Mouse (Mus musculus) liver, embryonic 16.5 days (tissue): ENCODE measurements around the gene Phf2. TPM values are rescaled to one million over a fixed set of nuclear protein-coding genes. Genes with fewer than 3 reads are reported as not detected.
A peak's percentile ranks its signal among the peaks of the same experiment; 100 is the strongest.

Source experiments
- ATAC-seq: fragments of 200-750 bp; cut with Nextera tagmentation; 2 replicates; pipeline ENCODE4 v1.8.0; 2017; ENCODE audit warnings: low read depth, mild to moderate bottlenecking, moderate number of reproducible peaks, moderate library complexity
- H3K27ac ChIP-seq: fragments of 300-500 bp; sonication (generic); 2 replicates; pipeline ENCODE4 v1.5.1; 2014; ENCODE audit warnings: mild to moderate bottlenecking, low read length
- H3K27me3 ChIP-seq: fragments of 300-500 bp; sonication (generic); 2 replicates; pipeline ENCODE4 v1.6.1; 2014; ENCODE audit warnings: low read depth, low read length, mixed read lengths; ENCODE audit not compliant: control insufficient read depth, insufficient read depth
- H3K36me3 ChIP-seq: fragments of 300-500 bp; sonication (generic); 2 replicates; pipeline ENCODE4 v1.6.1; 2014; ENCODE audit warnings: mild to moderate bottlenecking; ENCODE audit not compliant: control insufficient read depth, insufficient read depth
- H3K4me1 ChIP-seq: fragments of 300-500 bp; sonication (generic); 2 replicates; pipeline ENCODE4 v1.6.1; 2014; ENCODE audit warnings: low read depth, low read length, mixed read lengths; ENCODE audit not compliant: control insufficient read depth
- H3K4me2 ChIP-seq: fragments of 300-500 bp; sonication (generic); 2 replicates; pipeline ENCODE4 v1.6.1; 2014; ENCODE audit warnings: low read depth, low read length, mixed read lengths
- H3K4me3 ChIP-seq: fragments of 300-500 bp; sonication (generic); 2 replicates; pipeline ENCODE4 v1.5.1; 2014; ENCODE audit warnings: low read depth, mild to moderate bottlenecking, low read length
- H3K9ac ChIP-seq: fragments of 300-500 bp; sonication (generic); 2 replicates; pipeline ENCODE4 v1.6.1; 2014; ENCODE audit warnings: low read depth, low read length
- H3K9me3 ChIP-seq: fragments of 300-500 bp; sonication (generic); replicated peaks from 2 replicates; pipeline ENCODE4 v1.6.1; 2016; ENCODE audit warnings: low read length; ENCODE audit not compliant: control insufficient read depth
- WGBS: fragments of 180-500 bp; shearing (Covaris S2); extraction: QIAGEN DNeasy Blood & Tissue Kit; methylation state at CpG from one replicate; pipeline ENCODE4 v1.1.7; 2014; ENCODE audit not compliant: insufficient replicate concordance; 5-methylcytosine and 5-hydroxymethylcytosine counted together
- polyA plus RNA-seq: library from polyadenylated mRNA; unstranded; fragments of >200 nt; fragmentation: Nextera tagmentation; extraction: Ambion mirVana; gene quantifications from 2 replicates; pipeline ENCODE4 v1.2.1, GENCODE M21; 2015

Gene Phf2
- polyA plus RNA-seq = 1.7 TPM in 2 replicates

- Histone ChIP-seq H3K9me3 (no peaks in the 10 kb centered on the region), H3K4me2 (peak within 1 kb of the TSS; percentile 86), H3K4me1 (peaks cover 25% of the 10 kb centered on the region), H3K27me3 (no peaks in the 10 kb centered on the region), H3K9ac (peak within 1 kb of the TSS; percentile 93), H3K36me3 (no peaks in the 10 kb centered on the region), H3K4me3 (peak within 1 kb of the TSS; percentile 81), H3K27ac (peak within 1 kb of the TSS; percentile 82)
- ATAC-seq = peak; percentile 54
- under 1% methylated on average over 84 of the region's 117 CpGs for WGBS
Measured at GRCm38 (mm10) chr13:48870771-48871731, at the start of gene Phf2. Phf2 (minus strand) TSS chr13:48871119.

DNA sequence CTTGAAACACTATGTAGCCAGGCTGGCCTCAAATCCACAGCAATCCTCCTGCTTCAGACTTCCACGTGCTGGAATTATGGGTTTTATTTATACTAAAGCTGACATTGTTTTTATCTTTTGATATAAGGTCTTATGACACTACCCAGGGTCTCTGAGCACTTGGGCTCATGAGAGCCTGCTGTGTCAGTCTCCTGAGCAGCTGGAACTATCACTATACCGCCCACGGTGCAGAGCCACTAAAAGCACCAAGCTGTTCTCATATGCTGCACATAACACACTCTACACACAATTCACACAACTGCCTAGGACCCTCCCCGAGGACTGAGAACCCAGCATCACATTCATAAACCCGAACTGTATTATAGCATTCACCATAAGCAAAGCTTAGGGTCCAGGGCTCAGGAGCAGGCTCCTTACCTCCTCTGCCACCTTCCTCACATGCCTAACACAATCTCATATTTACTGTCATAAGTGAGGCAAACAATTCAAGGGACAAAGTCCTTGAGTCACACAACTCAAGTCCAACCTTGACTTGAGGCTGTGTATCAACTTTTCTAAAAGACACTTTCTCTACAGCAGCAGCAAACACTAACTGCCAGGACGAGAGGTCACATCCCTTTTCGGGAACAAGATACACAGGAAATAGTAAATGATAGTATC, 49.0 kb upstream of the Phf2 start:
- no peak for ATAC-seq
- peaks cover 7% of the 10 kb centered on the region for H3K4me1 ChIP-seq
- H3K27me3 ChIP-seq = no peaks in the 10 kb centered on the region
- H3K9me3 ChIP-seq = no peaks in the 10 kb centered on the region
- H3K9ac ChIP-seq = no peak overlapping the region
- 70% methylated on average over 7 of the region's 7 CpGs for WGBS
- peaks cover 28% of the 10 kb centered on the region for H3K36me3 ChIP-seq
- no peak overlapping the region for H3K4me3 ChIP-seq
- H3K4me2 ChIP-seq = no peak overlapping the region
- no peak overlapping the region for H3K27ac ChIP-seq

- H3K36me3 ChIP-seq = peaks cover 43% of the 10 kb centered on the region
- H3K27me3 ChIP-seq = no peaks in the 10 kb centered on the region
- no peaks in the 10 kb centered on the region for H3K9me3 ChIP-seq
Measured at GRCm38 (mm10) chr13:48917113-48917599, 46.2 kb upstream of the Phf2 start.

GRCm38 (mm10) chr13:48913680-48914079, 42.8 kb upstream of the Phf2 start:
- Histone ChIP-seq H3K27ac (no peak overlapping the region), H3K4me1 (no peaks in the 10 kb centered on the region; the same call in 1 of the 2 replicates), H3K36me3 (peaks cover 45% of the 10 kb centered on the region), H3K9me3 (no peaks in the 10 kb centered on the region), H3K9ac (no peak overlapping the region), H3K4me3 (no peak overlapping the region), H3K4me2 (no peak overlapping the region), H3K27me3 (no peaks in the 10 kb centered on the region)
- ATAC-seq = no peak
- 82% methylated on average over 1 of the region's 1 CpGs for WGBS

More at GRCm38 (mm10) chr13:48917113-48917599, 46.2 kb upstream of the Phf2 start:
- H3K9ac ChIP-seq = no peak overlapping the region
- no peak overlapping the region for H3K4me3 ChIP-seq
- H3K27ac ChIP-seq = no peak overlapping the region
- no peak overlapping the region for H3K4me2 ChIP-seq
- no peak for ATAC-seq
- peaks cover 7% of the 10 kb centered on the region for H3K4me1 ChIP-seq
- 77% methylated on average over 3 of the region's 3 CpGs for WGBS

- Histone ChIP-seq H3K9ac (no peak overlapping the region), H3K36me3 (peaks cover 50% of the 10 kb centered on the region), H3K9me3 (no peaks in the 10 kb centered on the region), H3K27me3 (no peaks in the 10 kb centered on the region), H3K4me1 (no peaks in the 10 kb centered on the region; the same call in 1 of the 2 replicates), H3K4me2 (no peak overlapping the region), H3K4me3 (no peak overlapping the region), H3K27ac (no peak overlapping the region)
- ATAC-seq = no peak
- 86% methylated on average over 3 of the region's 3 CpGs for WGBS
Measured at GRCm38 (mm10) chr13:48913141-48913540, 42.2 kb upstream of the Phf2 start.

- Histone ChIP-seq H3K4me1 (no peaks in the 10 kb centered on the region), H3K9ac (no peak overlapping the region), H3K4me3 (no peak overlapping the region), H3K27ac (no peak overlapping the region), H3K4me2 (no peak overlapping the region), H3K27me3 (no peaks in the 10 kb centered on the region), H3K9me3 (no peaks in the 10 kb centered on the region), H3K36me3 (peaks cover 50% of the 10 kb centered on the region)
- ATAC-seq = 0 out of 2 replicates have a peak, but pooled peaks have one; percentile 39
- 75% methylated on average over 7 of the region's 7 CpGs for WGBS
Measured at GRCm38 (mm10) chr13:48911426-48911825, 40.5 kb upstream of the Phf2 start.

DNA sequence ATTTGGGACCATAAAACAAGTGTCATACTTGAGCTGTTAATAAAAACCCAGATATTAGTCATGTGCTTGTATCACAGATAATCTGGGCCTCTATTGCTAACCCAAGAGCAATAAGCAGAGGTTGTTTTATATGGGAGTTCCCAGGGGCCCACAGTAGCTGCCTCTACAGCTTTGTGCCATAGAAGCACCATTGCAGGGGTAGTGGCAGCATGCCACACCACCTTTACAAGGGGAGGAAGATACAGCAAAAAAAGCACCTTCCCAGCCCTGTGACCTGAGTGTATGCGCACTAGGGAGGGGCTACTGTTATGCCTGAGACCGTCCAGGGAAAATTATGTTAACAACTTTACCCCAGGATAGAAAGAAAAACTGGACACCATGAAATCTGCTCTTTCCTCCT, 34.5 kb upstream of the Phf2 start:
- Histone ChIP-seq H3K27ac (no peak overlapping the region), H3K9me3 (no peaks in the 10 kb centered on the region), H3K36me3 (peaks cover 50% of the 10 kb centered on the region), H3K4me1 (no peaks in the 10 kb centered on the region), H3K4me3 (no peak overlapping the region), H3K4me2 (no peak overlapping the region), H3K27me3 (no peaks in the 10 kb centered on the region), H3K9ac (no peak overlapping the region)
- WGBS = 86% methylated on average over 2 of the region's 2 CpGs
- ATAC-seq = no peak

DNA sequence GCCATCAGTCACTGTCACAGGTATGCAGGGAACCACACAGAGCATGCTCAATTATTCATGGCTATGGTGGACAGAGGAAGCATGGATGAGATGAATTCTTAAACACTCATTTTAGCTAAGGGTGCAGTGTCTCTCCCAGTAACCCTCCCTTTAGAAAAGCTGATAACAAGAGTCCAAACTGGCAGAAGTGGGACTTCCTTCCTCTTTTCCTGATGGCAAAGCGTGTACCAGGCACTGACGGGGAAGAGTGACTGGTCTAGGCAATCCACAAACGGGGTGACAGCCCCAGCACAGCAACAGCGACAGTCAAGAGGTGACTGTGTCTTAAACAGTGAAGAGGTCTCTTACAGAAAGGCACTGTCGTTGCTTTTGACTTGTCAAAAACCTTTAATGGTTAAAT, 24.5 kb upstream of the Phf2 start:
- Histone ChIP-seq H3K9me3 (no peaks in the 10 kb centered on the region), H3K27ac (no peak overlapping the region), H3K36me3 (peaks cover 41% of the 10 kb centered on the region), H3K9ac (no peak overlapping the region), H3K4me3 (no peak overlapping the region), H3K27me3 (no peaks in the 10 kb centered on the region), H3K4me1 (no peaks in the 10 kb centered on the region; the same call in 1 of the 2 replicates), H3K4me2 (no peak overlapping the region)
- 48% methylated on average over 5 of the region's 5 CpGs for WGBS
- ATAC-seq = no peak
